Mouse (Mus musculus) inflammation-experienced regulatory T-cells, adult 6 months (primary cell): ENCODE data around the gene Uroc1. TPM values are rescaled to one million over a fixed set of nuclear protein-coding genes. Genes with fewer than 3 reads are reported as not detected.

Experiments used
- ATAC-seq: one replicate; pipeline ENCODE4 v1.8.0; 2017
- polyA plus RNA-seq, 3 experiments: library from polyadenylated mRNA; unstranded; fragments of 100-300 nt; shearing (Covaris generic); gene quantifications; one replicate each; pipeline ENCODE4 v1.2.1; 2017

The Uroc1 gene
- polyA plus RNA-seq, result not detected

- ATAC-seq, result no peak
Observed at GRCm38 (mm10) chr6:90332561-90333425, at the start of gene Uroc1. Uroc1 (plus strand) TSS chr6:90333284.

GRCm38 (mm10) chr6:90288265-90288664 lies 44.8 kb upstream of the Uroc1 start:
- no peak for ATAC-seq

GRCm38 (mm10) chr6:90300919-90301318 lies 32.2 kb upstream of the Uroc1 start, which contains the start of gene BC048671:
BC048671 (plus strand) TSS chr6:90301219.
- no peak for ATAC-seq

GRCm38 (mm10) chr6:90306315-90306975 lies 26.6 kb upstream of the Uroc1 start:
- ATAC-seq, result no peak

- no peak for ATAC-seq
Observed at GRCm38 (mm10) chr6:90308839-90309778, 24.0 kb upstream of the Uroc1 start.

GRCm38 (mm10) chr6:90315961-90316360 lies 17.1 kb upstream of the Uroc1 start:
- no peak for ATAC-seq

DNA sequence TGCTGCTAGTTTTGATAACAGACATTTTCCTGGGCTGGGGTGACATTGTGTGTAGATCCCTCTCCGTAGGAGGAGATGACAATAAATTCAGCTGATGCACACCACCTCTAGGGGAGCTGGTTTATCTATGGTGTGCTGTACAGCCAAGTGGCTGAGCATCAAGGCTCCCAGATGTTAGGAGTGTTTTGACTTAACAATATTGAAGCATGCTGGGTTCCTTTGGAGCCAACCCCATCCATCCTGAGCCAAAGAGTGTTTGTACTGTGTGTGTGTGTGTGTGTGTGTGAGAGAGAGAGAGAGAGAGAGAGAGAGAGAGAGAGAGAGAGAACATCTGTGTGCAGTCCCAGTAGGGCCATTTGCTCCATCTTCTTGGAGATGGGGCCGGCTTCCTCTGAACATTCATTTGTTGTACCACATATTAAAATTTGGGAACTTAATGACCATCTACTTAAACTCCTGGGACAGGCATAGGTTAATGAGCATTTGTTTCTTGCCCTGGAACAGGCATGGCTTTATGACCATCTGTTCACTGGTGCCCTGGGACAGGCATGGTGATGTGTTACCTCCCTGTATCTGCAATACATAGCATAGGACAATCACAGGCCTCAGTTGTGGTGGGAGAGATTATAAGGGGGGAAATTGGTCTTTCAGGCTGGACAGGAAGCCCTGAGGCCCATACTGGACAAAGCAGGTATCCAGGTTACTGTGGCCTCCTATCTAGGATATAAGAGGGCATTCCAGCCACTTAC lies 15.4 kb upstream of the Uroc1 start:
- ATAC-seq, result no peak

DNA sequence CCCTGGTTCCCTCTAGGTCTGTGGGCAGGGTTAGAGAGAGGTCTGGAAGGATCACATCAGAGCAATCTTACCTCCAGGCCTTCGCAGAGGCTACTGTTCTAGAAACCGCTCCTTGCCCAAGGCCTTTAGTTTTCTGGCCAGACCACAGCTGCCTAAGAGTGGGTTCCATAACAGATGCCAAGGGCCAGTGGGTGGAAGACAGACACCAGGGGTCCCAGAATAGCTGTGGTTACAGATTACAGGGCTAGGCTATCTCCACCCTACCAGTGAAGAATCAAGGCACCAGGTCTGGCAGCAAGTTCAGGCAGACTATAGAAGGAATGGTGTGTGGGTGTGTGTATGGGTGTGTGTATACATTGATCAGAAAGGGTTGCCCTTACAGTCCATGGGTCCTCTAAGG lies 14.1 kb upstream of the Uroc1 start:
- ATAC-seq, result no peak

DNA sequence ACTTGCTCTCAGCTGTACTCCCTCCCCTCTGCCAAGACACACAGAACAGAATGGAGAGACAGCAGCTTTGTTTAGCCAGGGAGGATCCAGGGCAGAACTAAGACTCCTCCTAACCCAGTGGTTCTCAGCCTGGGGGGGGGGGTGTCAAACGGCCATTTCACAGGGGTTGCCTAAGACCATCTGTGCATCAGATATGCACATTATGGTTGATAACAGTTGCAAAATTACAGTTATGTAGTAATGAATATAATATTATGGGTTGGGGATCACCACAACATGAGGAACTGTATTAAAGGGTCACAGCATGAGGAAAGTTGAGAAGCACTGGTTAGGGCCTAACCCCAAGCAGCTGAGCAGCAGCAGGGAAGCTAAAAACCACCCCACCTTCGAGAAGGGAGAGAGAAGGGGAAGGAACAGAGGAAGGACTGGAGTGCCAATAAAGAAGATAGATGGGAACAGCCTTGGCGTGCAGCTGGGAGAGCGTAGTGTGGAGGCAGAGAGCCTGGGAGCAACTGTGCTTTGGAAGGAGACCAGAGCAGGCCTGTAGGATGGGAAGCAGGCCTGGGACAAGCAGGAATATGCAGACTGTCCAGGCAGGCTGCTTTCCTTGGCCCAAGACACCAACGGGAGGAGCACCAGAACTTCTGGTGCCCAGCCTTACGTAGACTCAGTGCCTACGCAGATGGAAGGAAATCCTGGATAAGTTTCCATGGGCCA lies 13.5 kb upstream of the Uroc1 start:
- no peak for ATAC-seq

- no peak for ATAC-seq
Observed at GRCm38 (mm10) chr6:90320429-90320828, 12.7 kb upstream of the Uroc1 start.

DNA sequence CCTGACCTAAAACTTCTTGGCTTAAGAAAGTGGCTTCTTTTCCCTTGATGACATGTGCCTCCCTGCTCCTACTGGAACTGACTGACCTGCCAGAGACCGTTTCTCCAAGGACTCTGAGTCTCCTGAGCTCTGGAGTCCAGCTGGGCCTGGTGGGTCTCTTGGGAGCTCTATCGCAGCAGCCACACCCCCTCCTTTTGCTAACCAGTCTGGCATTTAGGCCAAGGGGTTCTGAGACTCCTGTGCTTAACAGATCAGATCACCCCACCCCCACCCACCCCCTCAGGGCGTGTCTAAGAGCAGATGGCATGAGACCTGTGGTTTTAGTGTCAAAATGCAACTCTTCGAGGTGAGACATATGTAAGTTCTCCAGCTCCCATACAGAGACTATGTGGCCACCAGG lies 11.3 kb upstream of the Uroc1 start:
- no peak for ATAC-seq

GRCm38 (mm10) chr6:90324026-90324425 lies 9.1 kb upstream of the Uroc1 start:
- no peak for ATAC-seq

GRCm38 (mm10) chr6:90324463-90324862 lies 8.6 kb upstream of the Uroc1 start:
- ATAC-seq, result no peak

- no peak for ATAC-seq
Observed at GRCm38 (mm10) chr6:90324991-90325390, 8.1 kb upstream of the Uroc1 start, which contains the start of gene Chst13. Chst13 (minus strand) TSS chr6:90325185.

DNA sequence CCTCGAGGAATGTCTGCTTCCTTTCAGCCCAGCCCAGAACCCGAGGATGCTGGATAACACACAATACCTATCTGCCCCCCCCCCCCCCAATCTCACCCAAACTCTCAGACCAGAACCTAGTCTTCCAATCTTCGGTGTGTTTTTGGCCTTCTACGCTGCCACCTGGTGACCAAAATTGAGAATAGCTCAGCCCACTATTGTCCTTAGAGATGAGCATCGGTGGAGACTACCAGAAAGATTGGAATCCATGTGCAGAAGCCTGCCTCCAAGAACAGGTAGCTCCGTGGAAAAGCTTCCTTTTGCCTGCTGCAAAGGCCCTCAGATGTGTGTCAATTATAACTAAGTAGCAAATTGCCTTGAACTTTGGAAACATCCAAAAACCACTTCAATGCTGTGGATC lies 5.4 kb upstream of the Uroc1 start:
- no peak for ATAC-seq

DNA sequence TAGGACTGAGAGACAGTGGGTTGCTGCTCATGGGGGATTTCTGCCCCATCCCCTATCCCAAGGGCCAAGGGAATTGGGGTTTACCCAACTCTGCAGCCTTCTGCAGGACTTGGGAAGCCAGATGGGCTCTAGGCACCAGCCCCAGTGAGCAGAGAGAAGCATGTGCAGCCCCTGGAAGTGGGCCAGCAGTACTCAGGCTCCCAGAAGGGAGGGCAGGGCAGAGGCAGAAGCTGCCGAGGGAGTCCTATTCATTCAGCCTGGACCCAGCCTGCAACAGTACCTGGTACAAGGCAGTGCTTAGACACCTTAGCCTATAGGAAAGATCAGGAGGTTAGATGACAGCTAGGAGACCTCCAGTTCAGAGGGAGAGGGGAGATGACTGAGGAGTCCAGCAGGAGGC lies 3.1 kb upstream of the Uroc1 start:
- ATAC-seq, result no peak

- ATAC-seq, result no peak
Observed at GRCm38 (mm10) chr6:90334244-90334643, 1.2 kb downstream of the Uroc1 start.

GRCm38 (mm10) chr6:90342343-90342742 lies 9.3 kb downstream of the Uroc1 start:
- no peak for ATAC-seq

DNA sequence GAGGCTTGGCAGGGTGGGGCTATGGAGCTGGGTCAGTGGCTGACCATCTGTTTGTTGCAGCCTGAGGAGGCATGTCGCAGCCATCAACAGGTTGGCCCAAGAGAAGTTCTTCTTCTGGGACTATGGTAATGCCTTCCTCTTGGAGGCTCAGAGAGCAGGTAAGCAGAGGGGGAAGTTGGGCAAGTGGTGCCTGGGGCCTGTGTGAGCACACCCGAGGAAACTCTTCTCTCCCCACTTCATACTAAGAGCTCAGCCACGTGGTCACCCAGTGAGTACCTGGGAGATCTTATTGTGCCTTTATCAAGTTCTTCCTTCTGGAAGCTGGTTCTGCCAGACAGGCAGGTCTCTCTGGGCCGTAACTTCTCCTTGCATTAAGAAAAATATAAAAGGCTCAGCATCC lies 14.1 kb downstream of the Uroc1 start:
- no peak for ATAC-seq

- no peak for ATAC-seq
Observed at GRCm38 (mm10) chr6:90348500-90348899, 15.4 kb downstream of the Uroc1 start.

- ATAC-seq, result no peak
Observed at GRCm38 (mm10) chr6:90350011-90350410, 16.9 kb downstream of the Uroc1 start.
